Mouse (Mus musculus): ENCODE results near the gene Tm6sf2. TPM values are rescaled to one million over a fixed set of nuclear protein-coding genes. Genes with fewer than 3 reads are reported as not detected.

The Tm6sf2 gene
- total and polyA plus RNA-seq, 3 experiments: 1.0 to 1.2 TPM; not detected in 1

DNA sequence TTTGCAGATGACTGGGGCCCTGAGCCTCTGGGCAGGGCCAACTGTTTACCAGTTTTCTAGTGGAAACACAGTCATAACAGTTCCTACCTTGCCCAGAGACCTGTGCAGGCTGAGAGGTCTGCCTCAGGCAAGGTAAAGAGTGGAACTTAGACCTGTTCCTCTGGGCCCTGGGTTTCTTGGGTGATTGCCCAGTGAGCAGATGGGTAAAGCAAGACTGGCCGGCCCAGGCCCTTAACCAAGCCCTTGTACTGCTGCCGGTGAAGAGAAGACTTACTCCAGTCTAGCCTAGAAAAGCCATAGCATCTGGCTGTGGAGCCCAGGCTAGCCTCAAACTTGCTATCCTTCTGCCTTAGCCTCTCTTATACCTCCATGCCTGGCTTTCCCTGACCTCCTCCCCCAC is 9.3 kb downstream of the Tm6sf2 start:
- H3K36me3 ChIP-seq (ENCODE audit: control insufficient read depth in 1 of 2, insufficient read depth in 2 of 2, low read length in 2 of 2): no peaks in the 10 kb centered on the region
- no peak overlapping the region for H3K27ac ChIP-seq (ENCODE audit: control insufficient read depth, low read depth, low read length)
- H3K79me2 ChIP-seq (ENCODE audit: control insufficient read depth, insufficient read depth, low read length, poor library complexity): no peaks in the 10 kb centered on the region
- H3K9me3 ChIP-seq (replicated peaks; ENCODE audit: insufficient read depth, low read length): no peaks in the 10 kb centered on the region
- TF ChIP-seq MEF2A (IDR thresholded peaks at IDR 0.05; ENCODE audit: extremely low read depth, insufficient replicate concordance, low read depth, low read length, poor library complexity, severe bottlenecking): no peak
- no peak for TF ChIP-seq CHD2 (IDR thresholded peaks at IDR 0.05; ENCODE audit: low read length)
- no peak for TF ChIP-seq ETS1 (IDR thresholded peaks at IDR 0.05; ENCODE audit: low read depth, low read length)
- TF ChIP-seq POLR2AphosphoS2 (IDR thresholded peaks at IDR 0.05; ENCODE audit: low read length): no peak
- TF ChIP-seq TAL1 (IDR thresholded peaks at IDR 0.05; ENCODE audit: low read length): no peak
- TF ChIP-seq SMC3 (IDR thresholded peaks at IDR 0.05; ENCODE audit: low read depth, low read length): no peak
- no peak for TF ChIP-seq RAD21 (IDR thresholded peaks at IDR 0.05; ENCODE audit: low read depth, low read length)
- TF ChIP-seq CHD1 (IDR thresholded peaks at IDR 0.05; ENCODE audit: low read depth, low read length): no peak
- no peak for TF ChIP-seq ZKSCAN1 (IDR thresholded peaks at IDR 0.05; ENCODE audit: low read depth, low read length)
- TF ChIP-seq GABPA (IDR thresholded peaks at IDR 0.05; ENCODE audit: low read depth, low read length): no peak
- H3K9ac ChIP-seq (ENCODE audit: control insufficient read depth, low read depth, low read length, poor library complexity, severe bottlenecking): no peak overlapping the region
- no peaks in the 10 kb centered on the region for H3K27me3 ChIP-seq (ENCODE audit: control insufficient read depth in 1 of 2, insufficient read depth in 2 of 2, low read length in 2 of 2)
- H3K4me1 ChIP-seq (ENCODE audit: control insufficient read depth in 1 of 2, insufficient read depth in 2 of 2, low read length in 2 of 2): no peaks in the 10 kb centered on the region
- no peak overlapping the region for H3K4me3 ChIP-seq (ENCODE audit: control insufficient read depth in 1 of 2, insufficient read depth in 1 of 2, low read depth in 2 of 2, low read length in 2 of 2)
- DNase-seq (ENCODE audit: low read depth, low spot score): no peak

DNA sequence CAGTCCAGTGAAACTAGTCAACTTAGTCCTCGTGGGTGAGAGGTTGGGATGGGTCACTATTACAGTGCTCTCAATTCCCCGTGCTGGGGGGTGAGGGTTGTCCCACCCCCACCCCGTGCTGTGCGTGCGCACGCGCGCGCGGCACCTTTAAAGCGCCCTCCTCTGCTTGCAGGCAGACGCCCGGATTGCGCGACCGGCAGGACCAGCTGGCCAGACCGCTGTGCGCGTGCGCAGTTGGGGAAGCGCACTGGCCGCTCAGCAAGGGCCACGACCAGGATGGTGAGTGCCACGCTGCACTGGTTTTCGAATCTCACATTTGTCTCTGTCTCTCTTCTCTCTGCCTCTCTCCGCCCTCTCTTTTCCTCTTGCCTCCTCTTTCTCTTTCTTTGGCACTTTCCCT is 10.6 kb downstream of the Tm6sf2 start, which contains the start of gene Hapln4:
Gene Hapln4 (plus strand): TSS at position 173 of the 400 bp plus-strand sequence.
- Histone ChIP-seq H3K4me3 (ENCODE audit: control insufficient read depth in 1 of 2, insufficient read depth in 1 of 2, low read depth in 2 of 2, low read length in 2 of 2) (no peak within 1 kb of the TSS), H3K9me3 (replicated peaks; ENCODE audit: insufficient read depth, low read length) (no peaks in the 10 kb centered on the region), H3K79me2 (ENCODE audit: control insufficient read depth, insufficient read depth, low read length, poor library complexity) (no peaks in the 10 kb centered on the region), H3K4me1 (ENCODE audit: control insufficient read depth in 1 of 2, insufficient read depth in 2 of 2, low read length in 2 of 2) (no peaks in the 10 kb centered on the region), H3K36me3 (ENCODE audit: control insufficient read depth in 1 of 2, insufficient read depth in 2 of 2, low read length in 2 of 2) (no peaks in the 10 kb centered on the region), H3K9ac (ENCODE audit: control insufficient read depth, low read depth, low read length, poor library complexity, severe bottlenecking) (no peak within 1 kb of the TSS), H3K27me3 (ENCODE audit: control insufficient read depth in 1 of 2, insufficient read depth in 2 of 2, low read length in 2 of 2) (no peaks in the 10 kb centered on the region), H3K27ac (ENCODE audit: control insufficient read depth, low read depth, low read length) (no peak within 1 kb of the TSS)
- DNase-seq (ENCODE audit: low read depth, low spot score): no peak
- TF ChIP-seq POLR2A (IDR thresholded peaks at IDR 0.05; ENCODE audit: control insufficient read depth in 1 of 2, insufficient read depth in 1 of 2, low read depth in 1 of 2, low read length in 2 of 2, poor library complexity in 1 of 2): no peak
- no peak for TF ChIP-seq POLR2AphosphoS5 (IDR thresholded peaks at IDR 0.05; ENCODE audit: borderline replicate concordance, low read depth, low read length)
- TF ChIP-seq HCFC1 (IDR thresholded peaks at IDR 0.05; ENCODE audit: low read depth, low read length): no peak
- no peak for TF ChIP-seq BHLHE40 (IDR thresholded peaks at IDR 0.05; ENCODE audit: borderline replicate concordance, low read depth, low read length)
- no peak for TF ChIP-seq GABPA (IDR thresholded peaks at IDR 0.05; ENCODE audit: low read depth, low read length)
- TF ChIP-seq ZC3H11A (IDR thresholded peaks at IDR 0.05; ENCODE audit: low read depth, low read length): no peak
- TF ChIP-seq ZKSCAN1 (IDR thresholded peaks at IDR 0.05; ENCODE audit: low read depth, low read length): no peak
